Mouse (Mus musculus): Measurements from ENCODE around the gene Eps8l1.

GRCm38 (mm10) chr7:4430246-4430844 lies 30.1 kb upstream of the Eps8l1 start:
- TF ChIP-seq POLR2A (IDR thresholded peaks at IDR 0.05; ENCODE audit: borderline replicate concordance, insufficient read depth, low read length) (no peak), CTCF (IDR thresholded peaks at IDR 0.05; ENCODE audit: borderline replicate concordance, insufficient read depth, low read depth, low read length) (no peak)

Measured in cerebellum, adult 2 months (tissue).